Mouse (Mus musculus): ENCODE measurements around the gene Bcar3.

DNA sequence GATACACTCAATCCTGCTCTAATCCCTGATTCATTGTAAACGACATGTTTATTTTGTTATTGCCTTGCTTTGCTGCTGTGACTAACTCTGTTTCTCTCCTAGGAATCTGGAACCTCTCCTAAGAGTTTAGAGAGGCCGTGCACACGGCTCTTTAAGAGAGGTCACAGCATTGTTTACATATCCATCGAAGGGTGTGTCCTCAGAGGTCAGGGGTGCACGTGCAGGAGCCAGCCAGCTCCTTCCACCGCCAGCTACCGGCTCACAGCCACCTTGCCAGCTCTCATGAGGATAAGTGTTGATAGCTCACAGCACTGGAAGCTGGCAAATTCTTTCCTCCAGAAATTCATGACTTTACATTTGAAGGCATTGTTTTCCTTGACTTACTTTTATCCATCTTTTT is 271.3 kb downstream of the Bcar3 start:
- no peak for TF ChIP-seq POLR2A (IDR thresholded peaks at IDR 0.05; ENCODE audit: borderline replicate concordance, low read depth, low read length)
- TF ChIP-seq CTCF (IDR thresholded peaks at IDR 0.05; ENCODE audit: low read depth, low read length) = no peak

Measured in bone marrow macrophage, adult 2 months (primary cell).